Mouse (Mus musculus): Measurements from ENCODE around the gene Akt1.

Akt1 gene

DNA sequence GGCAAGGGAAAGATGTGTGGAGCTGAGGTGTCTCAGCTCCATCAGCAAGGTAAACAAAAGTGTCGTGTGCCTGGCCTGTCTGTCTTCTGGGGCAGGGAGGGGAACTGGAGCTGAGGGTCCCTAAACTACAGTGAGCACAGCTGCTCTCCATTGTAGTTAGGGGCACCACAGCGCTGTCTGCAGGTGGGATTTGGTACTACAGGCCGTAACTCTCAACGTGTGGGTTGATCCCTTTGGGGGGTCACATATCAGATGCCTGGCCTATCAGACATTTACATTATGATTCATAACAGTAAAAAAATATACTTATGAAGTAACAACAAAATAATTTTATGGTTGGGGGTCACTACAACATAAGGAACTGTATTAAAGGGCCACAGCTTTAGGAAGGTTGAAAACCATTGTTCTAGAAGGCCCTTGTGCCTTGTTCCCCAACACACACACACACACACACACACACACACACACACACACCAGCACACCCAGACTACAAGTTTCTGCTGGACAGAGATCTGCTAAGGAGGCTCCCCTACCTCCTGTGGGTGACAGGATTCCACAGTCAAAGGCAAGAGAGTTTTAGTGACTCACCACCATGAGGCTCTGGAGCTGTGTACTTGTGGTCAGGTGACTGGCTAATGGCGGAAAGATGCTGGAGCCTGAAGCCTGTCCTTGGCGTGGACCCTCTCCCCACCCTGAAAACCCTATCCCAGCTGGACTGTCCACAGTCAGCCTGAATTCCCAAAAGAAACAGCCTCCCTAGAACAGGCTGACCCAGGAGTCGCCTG is 47.4 kb downstream of the Akt1 start:
- DNase-seq: no peak

DNA sequence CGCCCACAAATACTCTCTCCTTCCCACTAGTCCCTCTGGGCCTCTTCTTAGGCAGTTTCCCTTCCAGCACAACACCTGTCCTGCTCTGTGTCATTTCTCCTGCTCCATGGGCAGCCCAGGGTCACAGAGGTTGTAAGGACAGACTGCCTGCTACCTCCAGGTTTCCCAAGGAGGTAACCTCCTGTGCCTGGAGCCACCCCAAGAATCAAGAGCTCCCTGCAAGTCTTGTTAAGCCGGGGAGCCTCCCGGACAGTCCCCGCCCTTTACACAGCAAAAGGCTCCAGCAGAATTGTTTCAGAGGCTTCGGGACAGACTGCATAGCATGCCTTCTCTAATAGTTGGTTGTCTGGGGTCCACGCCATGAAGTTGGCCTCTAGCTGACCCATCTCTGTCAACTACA is 48.2 kb downstream of the Akt1 start:
- DNase-seq: no peak

DNA sequence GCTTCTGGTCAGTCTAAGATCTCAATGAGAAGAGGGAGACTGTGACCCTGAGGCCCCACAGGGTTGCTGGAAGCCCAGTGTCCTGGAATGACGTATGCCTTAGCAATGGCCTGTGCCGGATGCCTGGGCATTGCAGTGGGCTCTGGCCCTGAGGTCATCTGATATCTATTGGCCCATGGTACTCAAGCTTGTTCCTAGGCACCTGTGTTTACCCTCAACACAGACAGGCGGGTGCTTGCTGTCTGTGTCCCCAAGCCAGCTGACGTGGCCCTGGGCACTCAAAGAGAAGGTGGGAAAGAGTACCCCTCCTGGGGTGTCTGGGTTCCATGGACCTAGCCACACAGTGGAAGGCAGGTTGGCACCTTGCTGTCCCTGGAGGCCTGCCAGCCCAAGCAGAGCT is 49.0 kb downstream of the Akt1 start:
- no peak for DNase-seq

DNA sequence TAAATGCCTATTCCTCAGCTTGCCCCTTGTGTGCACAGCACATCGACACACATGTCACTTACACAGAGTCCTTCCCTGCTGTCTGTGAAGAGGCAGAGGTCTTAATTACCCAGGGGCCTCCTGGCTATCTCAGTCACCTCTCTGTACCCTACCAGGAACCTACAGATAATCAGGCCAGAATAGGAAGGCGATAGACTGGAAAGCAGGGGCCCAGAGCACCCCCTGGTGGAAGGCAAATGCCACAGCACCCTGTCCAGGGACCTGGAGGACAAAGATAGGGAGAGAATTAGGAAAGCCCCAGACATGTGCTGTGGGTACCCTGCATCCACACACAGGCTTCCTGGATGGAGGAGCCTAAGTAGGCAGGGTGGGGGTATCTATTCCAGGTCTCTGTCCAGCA is 50.9 kb downstream of the Akt1 start:
- DNase-seq: peak; percentile 74

DNA sequence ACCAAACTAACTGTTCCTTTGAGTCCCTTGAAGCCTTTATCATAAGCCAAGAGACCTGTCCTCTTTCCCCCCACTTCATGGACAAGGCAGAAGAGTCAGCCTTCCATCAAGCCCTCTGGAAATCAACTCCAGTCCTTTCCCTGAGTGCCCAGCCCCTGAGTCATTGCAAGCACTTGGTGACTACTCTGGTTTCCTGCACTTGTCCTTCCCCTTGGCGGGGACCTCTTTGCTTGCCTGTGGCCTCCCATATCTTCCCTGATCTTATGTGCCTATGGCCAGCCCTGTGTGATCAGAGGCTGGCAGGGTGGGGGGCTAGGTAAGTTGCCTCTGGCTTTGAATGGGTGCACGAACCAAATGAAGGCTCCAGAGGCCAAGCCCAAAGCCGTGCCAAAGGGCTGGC is 52.8 kb downstream of the Akt1 start:
- DNase-seq: no peak

DNA sequence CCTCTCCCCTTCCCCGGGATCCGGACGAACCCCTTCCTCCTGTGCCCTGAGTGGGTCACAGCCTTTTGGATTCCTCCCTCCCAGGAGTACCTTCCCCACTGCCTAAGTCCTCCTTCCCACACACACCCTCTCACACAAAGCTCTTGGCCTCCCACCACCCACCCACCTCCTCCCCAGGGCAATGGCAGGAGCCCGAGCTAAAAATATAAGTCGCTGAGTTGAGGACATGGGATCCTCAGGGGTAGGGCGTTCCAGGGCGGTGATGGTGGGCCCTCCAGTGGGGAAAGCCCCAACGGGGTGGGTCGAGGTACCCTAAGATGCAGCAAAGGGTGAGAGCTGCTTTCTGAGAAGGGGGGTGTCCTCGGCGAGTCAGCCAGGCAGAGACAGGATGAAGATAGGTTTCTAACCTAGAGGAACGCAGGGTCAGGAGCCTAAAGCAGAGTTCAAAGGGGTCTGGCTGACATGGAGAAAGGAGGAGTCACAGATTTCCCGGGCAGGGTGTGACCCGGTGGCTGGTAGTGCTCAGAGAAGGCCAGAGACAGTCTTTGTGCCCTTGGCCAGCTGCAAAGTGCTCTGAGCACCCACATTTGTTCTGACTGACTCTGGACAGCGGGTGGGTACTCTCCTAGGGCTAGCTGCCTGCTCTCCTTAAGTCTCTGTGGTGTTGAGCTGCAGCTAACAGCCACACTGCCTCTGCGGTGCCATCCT is 54.2 kb downstream of the Akt1 start:
- DNase-seq: no peak

DNA sequence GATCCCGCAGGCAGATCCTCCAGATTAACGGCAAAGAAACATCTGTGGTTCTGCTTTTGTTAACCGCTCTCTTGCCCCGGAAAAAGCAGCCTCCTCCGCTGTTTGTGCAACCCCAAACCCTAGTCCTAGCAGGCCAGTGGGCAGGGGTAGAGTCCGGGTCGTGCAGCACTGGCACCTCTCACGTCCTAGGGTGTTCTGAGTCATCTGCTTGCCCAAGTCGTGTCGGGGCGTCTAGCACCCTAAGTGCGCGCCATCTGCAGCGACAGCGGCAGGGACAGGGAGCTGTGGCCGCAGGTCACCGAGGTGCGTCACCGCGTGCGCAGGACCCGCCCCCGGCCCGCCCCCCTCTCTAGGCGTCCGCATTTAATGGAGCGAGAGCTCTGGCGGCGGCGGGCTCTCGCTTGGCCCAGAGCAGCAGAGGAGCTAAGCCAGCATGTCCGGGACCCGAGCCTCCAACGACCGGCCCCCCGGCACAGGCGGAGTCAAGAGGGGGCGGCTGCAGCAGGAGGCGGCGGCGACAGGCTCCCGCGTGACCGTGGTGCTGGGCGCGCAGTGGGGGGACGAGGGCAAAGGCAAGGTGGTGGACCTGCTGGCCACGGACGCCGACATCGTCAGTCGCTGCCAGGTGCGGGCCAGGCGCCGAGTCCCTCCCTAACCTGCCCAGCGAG is 54.9 kb downstream of the Akt1 start, which contains the start of gene Adssl1:
Gene Adssl1 (plus strand): TSS at position 360 of the 668 bp plus-strand sequence.
- DNase-seq: peak; percentile 75

DNA sequence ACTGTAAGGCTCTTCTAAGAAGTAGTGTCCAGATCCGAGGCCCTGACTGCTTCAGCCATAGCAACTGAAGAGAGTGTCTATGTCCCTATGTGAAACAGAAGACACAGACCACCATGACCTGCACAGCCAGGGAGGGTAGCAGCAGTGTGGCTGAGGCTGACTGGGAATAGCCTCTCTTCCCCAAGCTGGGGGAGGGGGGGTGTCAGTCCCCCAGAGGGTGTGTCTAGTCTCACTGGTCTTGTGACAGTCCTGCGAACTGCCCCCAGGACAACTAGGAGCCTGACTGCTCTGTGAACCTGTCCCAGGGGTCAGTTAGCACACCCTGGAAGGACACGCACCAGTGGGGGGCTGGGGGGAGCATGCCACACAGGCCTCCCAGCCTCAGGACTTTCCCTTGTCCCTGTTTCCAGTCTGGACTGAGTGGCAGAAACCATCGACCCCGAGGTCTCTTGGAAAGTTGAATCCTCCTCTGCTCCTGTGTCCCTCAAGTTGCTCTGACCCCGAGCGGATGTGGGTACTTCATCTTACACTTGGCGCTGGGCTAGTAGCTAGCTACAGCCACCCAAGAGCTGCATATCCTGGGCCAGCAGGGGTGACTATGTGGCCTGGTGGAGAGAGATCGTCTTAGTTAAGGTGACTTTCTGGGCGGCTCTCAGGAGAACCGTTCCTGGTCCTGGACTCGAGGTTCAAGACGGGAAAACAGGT is 55.6 kb downstream of the Akt1 start:
- DNase-seq: no peak

DNA sequence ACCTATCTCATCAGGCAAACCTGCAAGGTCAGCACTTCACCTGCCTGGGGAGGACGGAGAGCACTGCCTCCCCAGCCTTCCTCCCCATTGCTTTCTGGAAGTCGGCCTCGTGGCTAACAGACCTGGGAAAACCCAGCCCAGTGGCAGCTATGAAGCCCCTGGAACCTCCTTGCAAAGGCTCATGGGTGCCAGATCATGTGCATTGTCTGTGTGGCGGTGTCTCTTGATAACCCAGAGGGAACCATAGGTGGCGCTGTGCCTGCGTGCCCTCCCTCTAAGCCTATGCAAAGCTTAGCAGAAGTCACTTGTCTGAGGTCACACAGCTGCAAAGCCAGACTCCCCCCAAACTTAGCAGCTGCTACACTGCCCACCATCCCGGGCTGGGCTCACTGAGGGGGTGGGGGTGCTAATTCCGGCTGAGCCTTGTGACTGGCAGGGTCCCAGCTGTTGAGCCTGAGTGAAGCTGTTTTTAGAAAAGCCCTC is 56.7 kb downstream of the Akt1 start:
- peak; percentile 87 for DNase-seq

DNA sequence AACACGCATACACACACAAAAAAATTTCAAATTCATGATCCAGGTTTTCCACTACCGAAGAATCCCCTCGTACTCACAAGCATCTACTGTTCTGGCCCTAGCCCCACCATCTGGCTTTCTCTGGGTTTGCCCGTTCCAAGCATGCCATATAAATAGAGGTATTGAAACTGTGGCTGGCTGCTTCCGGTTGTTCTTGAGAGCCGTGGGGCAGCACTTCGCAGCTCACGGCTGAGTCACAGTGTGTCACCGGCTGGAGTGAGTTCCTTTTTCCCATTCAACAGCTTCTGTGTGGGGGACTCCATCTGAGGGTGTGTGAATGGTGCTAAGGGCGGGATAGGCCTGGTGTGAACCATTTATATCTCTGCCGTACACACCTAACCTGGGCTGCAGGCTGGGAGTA is 57.5 kb downstream of the Akt1 start:
- no peak for DNase-seq

DNA sequence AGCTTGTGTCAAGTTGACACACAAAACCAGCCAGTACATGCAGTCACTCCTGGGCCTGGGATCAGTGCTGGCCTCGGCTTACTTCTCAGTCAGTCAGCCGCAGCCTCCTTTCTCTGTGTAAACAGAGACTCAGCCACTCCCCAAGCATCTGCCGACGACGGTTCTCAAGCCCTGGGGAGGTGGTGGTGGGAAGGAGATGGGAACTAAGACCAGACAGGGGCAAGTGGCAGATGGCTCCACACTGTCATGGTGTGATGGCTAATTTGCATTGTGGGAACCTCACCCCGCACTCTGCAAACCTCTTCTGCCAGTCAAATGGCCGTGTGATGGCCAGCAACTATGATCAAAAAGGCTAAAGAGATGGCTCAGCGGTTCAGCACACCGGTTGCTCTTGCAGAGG is 58.0 kb downstream of the Akt1 start:
- DNase-seq: no peak

DNA sequence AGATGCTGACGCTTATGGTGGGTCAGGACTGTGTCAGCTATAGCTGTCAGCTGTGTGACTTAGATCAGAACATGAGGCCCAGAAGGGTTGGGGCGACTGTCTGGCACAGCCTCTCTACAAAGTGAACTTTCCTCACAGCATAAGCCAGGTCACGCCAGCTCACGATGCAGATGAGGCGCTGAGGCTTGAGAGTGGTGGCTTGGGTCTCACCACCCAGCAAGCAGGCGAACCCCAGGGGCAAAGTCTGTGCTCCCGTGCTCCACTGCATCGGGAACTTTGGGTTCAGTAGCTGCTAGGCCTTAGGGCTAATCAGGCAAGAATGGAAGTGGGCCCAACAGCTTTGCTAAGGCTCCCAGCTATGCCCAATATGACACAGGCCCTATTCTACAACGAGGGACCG is 65.7 kb downstream of the Akt1 start:
- no peak for DNase-seq

DNA sequence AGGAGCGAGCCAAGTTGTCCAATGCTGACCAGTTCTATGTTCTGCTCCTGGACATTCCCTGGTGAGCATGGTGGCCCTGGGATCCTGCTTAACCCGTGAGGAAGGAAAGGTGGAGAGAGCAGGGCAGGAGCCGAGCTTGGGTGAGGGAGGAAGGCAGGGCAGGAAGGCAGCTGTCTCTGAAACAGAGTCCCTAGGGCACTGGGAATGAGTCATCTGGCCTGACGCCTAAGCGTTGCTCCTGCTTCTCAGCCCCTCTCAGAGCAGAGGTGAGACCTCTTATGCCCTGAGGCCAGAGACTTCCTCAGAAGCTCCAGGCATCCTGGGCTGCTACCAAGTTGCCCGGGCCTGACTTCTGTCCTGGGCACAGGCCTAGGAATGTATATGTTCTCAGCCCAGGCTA is 67.7 kb downstream of the Akt1 start:
- no peak for DNase-seq

DNA sequence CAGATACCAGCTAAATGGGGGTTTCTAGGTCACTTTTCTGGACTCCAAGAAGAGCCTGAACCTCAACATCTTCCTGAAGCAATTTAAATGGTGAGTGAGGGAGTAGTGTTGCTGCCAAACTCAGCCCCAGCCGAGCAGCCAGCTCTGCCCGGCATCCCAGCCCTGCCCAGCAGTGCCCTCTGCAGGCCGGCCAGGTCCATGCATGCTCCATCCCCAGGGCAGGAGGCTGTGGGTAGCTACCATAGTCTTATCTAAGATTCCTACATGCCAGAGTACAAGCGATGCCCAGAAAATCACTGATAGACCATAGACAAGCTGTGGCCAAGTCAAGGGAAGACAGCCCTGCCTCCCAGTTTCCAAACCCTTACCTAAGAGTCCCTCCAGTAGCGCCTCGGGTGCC is 68.9 kb downstream of the Akt1 start:
- DNase-seq: peak; percentile 67

DNA sequence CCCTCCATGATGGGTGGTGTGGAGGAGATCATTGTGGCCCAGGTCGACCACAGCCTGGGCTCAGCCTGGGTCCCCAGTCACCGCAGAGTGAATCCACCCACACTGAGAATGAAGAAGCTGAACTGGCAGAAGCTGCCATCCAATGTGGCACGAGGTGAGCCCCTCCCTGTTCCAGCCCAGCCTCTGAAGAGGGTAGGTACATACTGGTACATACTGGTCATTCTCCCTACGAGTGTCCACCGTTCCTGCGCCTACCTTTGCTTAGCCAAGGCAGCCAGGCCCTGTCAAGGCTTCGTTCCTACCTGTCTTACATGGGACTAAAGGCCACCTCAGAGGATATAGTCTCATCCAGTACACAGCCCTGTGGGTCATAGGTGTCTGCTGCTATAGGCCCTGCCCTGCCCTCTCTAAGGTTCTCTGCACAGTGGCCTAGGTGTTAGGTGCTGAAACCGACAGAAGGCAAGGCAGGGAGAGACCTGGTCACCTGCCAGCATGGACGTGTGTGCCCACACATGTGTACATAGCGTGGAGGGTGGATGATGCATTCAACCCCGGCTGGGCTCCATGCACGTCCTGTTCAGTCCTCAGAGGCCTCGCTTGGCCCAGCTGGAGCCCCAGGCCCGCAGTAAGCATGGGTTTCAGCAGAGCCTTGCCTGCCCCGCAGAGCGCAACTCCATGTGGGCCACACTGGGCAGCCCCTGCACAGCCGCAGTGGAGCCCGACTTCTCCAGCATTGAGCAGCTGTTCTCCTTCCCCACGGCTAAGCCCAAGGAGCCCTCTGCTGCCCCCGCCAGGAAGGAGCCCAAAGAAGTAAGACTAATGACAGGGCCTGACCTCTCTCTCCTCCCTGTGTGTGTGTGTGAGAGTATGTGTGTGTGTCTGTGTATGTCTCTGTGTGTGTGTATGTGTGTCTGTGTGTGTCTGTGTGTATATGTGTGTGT is 69.7 kb downstream of the Akt1 start:
- DNase-seq: peak; percentile 75

DNA sequence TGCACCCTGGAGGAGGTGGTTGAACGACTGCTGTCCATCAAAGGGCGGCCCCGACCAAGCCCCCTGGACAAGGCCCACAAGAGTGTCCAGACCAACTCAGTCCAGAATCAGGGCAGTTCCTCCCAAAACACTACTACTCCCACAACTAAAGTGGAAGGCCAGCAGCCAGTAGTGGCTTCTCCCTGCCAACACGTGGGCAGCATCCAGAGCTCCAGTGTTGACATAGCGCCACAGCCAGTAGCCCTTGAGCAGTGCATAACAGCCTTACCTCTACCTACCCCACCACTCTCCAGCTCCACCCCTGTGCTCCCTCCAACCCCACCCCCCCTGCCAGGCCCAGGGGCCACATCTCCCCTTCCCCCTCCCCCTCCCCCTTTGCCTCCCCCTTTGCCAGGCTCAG is 70.7 kb downstream of the Akt1 start:
- no peak for DNase-seq
